Mouse (Mus musculus): ENCODE measurements at regions not wholly inside any gene's neighbourhood (a gene's known extent, or its start where the extent isn't known, plus 50 kb on each side); places are given as distances from the start of the nearest gene placed in this dataset.

DNA sequence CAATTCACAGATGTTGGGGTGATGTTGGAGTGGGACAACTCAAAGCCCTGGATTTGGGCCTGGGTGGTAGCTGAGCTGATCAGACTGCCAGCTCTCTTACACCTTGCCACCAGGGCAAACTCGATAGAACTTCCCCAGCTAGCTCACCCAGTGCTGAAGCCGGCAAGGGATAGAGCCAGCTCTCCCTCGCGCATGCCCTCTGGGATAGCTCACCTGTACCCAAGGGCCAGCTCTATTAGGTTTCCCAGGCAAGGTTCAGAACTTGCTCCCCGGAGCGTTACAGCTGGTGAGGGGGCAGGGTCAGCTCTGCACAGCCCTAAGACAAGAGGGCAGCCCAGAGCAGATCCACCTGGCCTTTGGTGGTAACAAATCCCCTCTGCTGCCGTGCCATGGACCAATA, 54.1 kb upstream of the 1700012A03Rik start:
- intact Hi-C loops (cut with DNase I), result no loop called here

DNA sequence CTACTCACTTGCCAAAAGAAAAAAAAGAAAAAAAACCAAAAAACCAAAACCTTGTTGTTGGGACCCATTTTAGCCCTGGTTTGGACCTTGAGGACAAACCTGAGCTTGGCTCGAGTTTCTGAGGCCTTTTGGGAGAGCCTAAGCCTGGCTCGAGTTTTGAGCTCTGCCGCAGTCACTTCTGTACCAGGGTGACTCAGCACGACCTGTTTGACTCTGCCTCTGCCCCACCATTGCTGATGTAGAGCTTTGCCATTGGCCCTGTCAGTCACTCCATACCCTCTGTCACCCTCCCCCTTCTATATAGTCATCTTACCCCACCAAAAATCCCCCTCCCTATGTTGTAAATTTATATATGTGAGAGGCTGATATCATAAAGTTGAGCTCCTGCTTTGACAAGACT, 54.8 kb upstream of the 1700012A03Rik start:
- intact Hi-C loops (cut with DNase I), result no loop called here

DNA sequence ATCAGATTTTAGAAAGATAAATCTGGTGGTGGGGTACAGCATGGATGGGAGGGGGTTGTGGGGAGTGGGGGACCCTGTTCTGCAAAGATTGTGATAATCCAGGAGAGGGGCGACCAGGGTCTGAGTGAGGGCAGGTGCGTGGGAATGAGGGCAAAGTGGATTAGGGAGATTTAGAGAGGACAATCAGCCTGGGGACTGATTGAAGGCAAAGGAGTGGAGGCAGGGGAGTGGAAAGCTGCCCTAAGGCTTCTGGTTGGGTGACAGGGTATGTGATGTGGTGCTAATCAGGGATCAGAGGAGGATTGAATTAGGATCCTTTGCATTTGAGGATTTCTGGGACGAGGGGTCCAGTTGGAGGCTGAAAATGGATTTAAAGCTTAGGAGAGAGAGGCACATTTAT, 64.3 kb upstream of the 1700012A03Rik start:
- intact Hi-C loops (cut with DNase I), result no loop called here

DNA sequence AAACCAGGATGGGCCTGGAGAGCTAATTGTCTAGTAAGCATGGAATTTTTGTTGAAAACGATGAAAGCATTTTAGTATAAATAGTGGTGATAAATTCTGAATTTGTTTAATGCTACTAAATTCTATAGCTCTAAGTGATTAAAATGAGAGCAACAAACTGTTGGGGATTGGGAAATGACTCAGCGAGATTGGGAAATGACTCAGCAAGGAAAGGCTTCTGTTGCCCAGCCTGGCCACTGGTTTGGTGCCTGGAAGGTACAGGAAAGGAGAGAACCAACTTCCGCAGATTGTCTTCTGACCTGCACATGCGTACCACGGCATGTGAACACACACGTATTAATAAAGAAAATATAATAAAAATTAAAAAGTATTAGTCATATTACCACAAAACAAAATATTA, 73.3 kb upstream of the 1700012A03Rik start:
- intact Hi-C loops (cut with DNase I), result no loop called here

DNA sequence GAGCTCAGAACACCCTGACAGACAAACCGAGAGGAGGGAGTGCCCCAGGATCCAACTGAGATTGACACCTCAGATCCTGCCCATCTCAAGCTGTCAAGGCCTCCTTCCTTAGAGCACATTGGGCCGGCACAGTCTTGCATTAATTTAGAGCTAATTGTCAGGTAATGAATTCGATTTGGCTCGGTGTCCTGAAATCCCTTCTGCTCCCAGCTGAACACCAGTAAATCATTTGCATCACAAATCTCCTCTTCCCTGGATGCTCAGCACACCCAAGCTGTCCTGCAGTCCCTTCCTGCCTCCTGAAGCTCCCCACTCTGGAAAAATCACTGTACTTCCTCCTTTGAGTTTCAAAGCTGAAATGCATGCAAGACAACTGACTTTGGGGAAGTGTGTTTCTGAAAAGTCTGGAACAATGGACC, 102.0 kb upstream of the 1700012A03Rik start:
- intact Hi-C loops (cut with DNase I), result no loop called here

DNA sequence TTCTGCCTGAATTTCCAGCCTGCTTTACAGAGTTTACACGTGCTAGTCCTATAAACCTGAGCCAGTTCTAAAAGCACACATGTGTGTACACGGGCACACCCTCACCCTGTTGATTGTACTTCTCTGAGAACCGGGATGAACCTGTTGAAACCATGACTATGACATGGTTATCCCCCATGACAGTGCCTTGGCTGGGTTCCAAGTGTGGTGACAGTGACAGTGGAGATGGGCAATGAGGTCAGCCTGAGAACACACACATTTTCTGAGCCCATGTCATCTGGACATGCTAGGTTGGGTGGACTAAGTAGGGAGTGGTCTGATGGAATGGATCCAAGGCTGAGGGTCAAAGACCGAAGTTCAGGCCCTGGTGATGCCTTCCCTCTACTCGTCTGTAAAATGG, 103.5 kb upstream of the 1700012A03Rik start:
- intact Hi-C loops (cut with DNase I), result no loop called here

DNA sequence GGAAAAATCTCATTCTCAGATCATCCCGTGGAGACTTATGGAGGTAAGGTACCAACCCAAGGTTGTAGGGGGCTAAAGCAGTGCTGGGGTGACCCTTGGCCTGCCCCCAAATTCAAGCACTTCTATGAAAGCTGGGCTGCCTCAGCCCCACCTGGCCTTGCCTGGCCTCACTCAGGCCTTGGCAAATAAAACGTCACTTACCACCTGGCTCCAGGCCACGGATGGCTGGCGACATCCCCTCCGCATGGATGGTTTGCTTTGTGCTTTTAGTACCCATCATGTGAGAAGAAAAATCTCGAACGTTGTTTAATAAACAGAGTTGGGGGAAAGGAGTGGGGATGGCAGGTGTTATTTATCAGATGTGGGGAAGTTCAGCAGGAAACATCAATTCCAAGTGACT, 104.7 kb upstream of the 1700012A03Rik start:
- intact Hi-C loops (cut with DNase I), result no loop called here

DNA sequence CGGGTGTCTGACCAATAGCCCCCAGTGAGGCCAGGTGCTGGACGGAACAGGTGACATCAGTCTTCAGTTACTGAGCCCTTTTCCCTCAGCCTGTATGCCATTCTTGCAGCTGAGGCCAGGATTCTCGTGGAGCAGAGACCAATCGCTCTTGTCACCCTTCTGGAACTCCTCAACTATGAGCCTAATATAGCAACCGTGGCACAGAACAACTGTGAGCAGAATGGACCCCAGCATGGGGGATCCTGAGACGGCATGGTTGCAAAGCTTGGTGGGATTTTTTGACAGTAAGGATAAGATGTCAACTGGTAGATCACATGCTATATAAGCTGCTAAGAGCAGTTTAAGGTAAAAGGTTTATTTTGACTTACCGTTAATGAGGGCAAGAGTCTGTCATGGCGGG, 105.5 kb upstream of the 1700012A03Rik start:
- intact Hi-C loops (cut with DNase I), result no loop called here

DNA sequence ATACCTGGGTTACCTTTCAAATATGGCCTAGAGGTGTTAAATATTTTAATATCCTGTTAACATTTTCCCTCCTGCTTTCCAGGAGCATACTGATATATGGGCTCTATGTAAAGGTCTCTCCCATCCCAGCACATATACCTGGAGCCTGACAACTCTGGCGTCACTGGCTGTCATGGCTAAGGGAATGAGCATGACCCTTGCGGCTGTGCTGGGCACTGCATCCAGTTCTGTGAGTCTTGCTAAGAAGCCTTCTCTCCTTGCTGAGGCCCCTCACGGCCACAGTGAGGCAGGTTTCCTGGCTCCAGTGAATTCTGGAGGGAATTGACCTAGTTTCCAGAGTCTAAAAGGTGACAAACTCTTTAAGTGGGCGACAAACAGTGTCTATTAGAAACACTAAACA, 107.3 kb upstream of the 1700012A03Rik start:
- intact Hi-C loops (cut with DNase I), result no loop called here

DNA sequence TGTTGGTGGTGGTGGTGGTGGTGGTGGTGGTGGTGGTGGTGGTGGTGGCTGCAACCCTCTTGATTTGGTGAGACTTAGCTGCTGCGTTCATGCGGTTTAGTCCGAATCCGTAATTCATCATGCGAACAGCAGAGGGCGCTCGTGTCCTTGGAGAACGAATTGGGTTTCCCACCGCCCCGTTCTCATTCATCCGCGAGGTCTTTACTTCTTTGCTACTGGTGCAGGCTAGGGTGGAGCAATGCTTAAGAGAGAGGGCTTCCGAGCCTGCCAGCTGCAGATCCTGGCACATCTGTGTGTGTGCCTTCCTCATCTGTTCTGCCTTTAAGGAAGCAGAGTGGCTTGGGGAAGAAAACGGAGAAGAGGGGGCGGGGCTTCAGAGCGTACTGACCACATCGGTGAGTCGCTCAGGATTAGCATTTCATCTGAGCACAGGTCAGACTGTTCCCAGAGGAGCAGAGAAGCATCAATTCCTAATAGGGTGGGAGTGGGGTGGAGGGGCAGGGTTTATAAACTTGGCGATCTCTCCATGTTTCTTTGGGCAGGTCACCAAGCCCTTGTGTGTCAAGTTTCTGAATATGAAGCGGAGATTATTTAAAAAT, 111.7 kb upstream of the 1700012A03Rik start:
- intact Hi-C loops (cut with DNase I), result loop anchor here (2.0 to 10.0 kb wide), 3 partner anchors 382 to 654 kb away; no protein-coding TSS in a partner anchor

DNA sequence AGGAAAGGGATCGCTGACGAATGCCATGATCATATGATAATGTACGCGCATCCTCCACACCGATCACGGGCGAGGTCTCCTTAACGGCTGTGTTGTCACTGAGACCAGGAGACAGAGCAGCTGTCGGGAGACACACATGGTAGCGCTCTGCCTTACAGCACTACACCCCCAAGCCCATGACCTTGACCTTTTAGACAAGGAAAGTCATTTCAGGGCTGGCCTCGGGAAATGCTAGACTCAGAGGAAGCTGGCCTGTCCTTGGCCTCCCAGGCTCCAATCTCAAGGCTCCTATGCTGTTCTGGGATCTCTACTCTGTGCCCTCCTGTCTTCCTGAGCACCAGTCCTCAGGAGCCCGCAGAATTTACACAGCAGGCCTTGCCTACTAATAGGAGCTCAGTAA, 112.9 kb upstream of the 1700012A03Rik start:
- intact Hi-C loops (cut with DNase I), result loop anchor here (5.0 to 10.0 kb wide), 2 partner anchors 538 to 655 kb away; no protein-coding TSS in a partner anchor

DNA sequence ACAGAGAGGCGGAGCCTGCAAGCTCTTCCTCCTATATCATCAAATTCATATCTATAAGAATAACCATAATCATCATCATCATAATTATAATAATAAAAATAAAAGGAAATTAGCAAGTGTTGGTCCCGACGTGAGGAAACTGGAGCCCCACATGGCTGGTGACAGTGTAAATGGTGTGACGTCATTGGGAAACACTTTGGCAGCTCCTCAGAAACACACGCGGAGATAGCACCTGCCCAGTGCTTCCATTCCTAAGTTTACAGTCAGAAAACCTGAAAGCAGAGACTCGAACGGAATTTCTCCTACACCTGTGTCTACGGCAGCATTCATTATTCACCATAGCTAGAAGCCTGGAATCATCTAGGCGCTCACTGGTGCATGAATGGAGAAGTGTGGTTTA, 115.2 kb upstream of the 1700012A03Rik start:
- intact Hi-C loops (cut with DNase I), result loop anchor here (5.0 to 10.0 kb wide), 3 partner anchors 273 to 657 kb away; no protein-coding TSS in a partner anchor

DNA sequence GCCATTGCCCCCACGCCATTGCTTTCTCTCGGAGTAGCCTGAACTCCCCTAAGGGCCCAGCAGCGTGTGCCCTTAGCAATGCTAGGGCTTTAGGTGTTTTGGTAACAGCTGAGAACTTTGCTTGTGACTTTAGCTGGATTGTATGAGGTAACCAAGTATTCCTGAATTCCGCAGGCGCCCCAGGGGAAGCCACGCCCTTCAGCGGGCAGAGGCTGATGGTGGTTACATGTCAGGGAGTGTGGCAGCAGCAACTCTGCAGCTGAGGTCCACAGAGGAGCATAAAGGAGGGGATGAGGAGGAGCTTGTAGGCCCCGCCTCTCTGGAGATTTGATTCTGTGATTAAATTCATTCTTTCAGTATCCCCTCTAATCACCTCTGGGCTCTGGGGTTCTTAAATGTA, 116.1 kb upstream of the 1700012A03Rik start:
- intact Hi-C loops (cut with DNase I), result loop anchor here (5.0 to 10.0 kb wide), 2 partner anchors 272 to 541 kb away; no protein-coding TSS in a partner anchor

DNA sequence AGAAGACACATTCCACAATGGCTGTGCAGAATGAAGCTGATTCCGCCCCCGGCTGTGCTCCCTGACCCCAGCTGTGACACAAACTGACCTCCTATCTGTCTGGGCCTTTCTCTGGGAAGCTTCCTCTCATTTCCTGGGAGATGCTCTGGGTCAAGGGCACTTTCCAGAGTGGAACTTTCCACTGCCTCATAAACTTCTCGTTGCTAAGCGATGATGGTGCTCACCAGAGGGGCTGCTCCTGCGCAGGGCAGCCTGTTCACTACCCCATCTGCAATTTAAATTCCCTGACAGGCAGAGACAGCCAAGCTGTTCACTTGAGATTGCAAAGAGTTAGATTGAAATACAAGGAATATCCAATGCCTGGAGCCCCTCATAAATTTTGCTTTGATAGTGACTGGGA, 116.7 kb upstream of the 1700012A03Rik start:
- intact Hi-C loops (cut with DNase I), result loop anchor here (5.0 to 10.0 kb wide), 2 partner anchors 271 to 541 kb away; no protein-coding TSS in a partner anchor

DNA sequence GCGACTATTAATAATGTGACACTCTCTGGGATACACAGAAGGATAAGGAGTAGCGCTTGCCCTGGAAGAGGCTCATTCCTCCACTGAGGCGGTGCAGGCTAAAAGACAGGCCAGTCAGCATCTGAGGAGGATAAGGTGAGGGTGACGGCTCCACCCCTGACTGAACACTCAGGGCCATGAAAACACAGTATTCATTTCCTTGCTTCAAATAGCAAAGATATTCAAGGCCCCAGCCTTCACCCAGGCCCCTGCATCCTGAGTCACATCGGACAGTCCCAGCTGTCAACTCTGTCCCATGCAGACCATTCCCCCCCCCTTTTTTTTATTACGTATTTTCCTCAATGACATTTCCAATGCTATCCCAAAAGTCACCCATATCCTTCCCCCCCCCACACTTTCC, 118.9 kb upstream of the 1700012A03Rik start:
- intact Hi-C loops (cut with DNase I), result loop anchor here (5.0 to 10.0 kb wide), 2 partner anchors 269 to 544 kb away; no protein-coding TSS in a partner anchor

DNA sequence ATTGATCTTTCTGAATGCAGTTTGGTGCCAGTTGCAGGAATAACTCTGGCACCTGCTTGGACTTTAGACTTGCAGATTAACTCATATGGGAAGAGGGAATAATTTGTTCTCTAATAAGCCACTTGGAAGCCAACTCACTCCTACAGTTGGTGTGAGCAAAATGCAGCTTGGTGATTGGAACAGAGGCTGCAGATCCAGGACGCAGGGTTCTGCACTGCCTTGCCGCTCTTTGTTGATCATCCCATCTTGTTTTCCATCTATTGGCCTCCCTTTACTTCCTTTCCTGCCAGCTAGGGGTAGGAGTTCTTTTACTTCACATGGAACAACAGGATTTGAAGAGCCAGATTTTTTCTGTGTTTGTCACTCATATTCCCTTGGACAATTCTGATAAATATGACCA, 120.9 kb upstream of the 1700012A03Rik start:
- intact Hi-C loops (cut with DNase I), result no loop called here

DNA sequence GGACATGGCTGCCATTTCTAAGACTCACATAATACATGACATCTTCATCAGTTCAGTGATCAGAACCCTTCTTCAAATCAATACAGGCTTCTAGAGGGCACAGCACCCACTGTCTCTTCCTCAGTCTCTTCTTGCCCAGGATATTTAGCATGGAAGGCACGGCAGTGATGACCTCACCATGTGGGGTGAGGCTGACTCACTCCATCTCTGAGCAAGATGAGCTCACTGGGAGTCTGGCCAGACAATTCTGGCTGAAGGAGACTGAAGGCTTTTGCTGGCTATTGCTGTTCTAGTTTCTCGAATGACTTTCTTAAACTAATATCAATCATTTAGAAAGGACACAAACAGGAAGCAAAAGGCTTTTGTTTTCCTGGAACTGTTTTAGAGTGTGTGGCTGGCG, 122.9 kb upstream of the 1700012A03Rik start:
- intact Hi-C loops (cut with DNase I), result no loop called here

DNA sequence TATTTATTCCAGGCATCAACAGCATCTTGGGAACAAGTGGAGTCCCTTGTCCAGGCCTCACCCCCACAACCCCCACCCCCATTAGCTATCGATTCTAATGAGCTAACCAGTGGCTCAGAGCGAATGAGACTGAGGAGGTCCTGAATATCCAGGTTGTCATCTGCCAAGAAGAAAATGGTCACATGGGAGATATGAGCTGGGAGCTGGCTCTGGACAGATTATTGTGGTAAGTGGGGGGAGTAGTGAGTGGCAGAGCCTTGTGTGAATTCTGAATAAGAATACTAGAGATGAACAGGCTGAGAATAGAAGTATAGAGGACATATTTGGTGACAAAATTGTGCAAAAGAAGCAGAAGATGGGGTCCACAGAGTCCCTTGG, 125.4 kb upstream of the 1700012A03Rik start:
- intact Hi-C loops (cut with DNase I), result no loop called here

DNA sequence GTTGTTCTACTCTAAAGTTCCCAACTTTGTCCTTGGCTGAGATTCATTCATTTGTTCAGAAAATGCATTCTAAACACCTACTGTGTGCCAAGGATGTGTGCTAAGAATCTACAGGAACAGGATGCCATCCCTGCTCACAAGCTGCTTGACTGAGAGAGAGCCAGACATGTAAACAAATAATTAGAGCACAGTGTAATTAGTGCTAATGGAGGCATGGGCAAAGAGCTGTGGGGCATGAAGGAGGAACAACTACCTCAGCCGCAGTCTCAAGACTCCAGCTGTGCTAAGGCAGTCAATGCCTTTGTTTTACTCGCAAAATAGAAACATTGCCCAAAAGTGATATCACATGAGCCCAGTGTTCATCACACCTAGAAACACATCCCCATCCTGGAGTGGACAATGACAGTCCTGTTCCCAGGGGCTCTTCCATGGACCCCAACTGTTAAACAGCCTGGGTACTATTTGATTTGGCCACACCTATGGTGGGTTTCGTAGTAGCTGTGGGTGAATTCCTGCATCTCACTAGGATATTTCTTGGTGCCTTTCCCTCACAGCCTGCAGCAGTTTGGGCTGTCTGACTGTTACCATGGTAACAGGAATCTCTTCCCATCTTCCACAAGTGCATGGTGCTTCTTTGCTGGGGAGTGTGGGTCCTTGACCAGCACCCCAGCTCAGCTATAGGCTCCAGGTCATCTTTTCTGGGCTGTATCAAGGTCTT, 125.9 kb upstream of the 1700012A03Rik start:
- intact Hi-C loops (cut with DNase I), result no loop called here

DNA sequence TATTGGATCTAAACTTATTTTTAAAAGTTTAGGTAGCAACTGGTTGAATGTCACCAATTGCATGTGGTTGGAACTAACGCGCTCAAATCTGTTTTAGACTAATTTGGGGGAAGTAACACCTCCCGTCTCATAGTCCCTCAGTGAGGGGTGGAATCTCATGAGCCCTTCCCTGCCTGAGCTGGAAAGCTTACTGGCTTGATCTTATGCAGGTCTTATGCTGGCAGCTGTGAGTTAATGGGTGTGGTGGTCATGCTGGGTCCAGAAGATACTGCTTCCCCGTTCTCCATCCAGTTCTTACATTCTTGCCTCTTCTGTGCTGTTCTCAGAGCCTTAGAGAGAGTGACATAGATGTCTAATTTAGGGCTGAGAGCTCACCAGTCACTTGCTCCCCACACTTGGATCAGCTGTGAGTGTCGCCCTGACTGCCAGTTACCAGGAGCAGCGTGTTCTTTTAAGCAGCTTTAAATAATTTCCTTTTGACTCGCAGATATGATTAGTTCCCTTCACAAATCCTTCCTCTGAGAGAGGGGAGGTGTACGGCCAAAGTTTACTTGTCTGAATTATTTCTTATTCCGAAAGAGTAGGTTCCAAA, 128.4 kb upstream of the 1700012A03Rik start:
- intact Hi-C loops (cut with DNase I), result no loop called here

DNA sequence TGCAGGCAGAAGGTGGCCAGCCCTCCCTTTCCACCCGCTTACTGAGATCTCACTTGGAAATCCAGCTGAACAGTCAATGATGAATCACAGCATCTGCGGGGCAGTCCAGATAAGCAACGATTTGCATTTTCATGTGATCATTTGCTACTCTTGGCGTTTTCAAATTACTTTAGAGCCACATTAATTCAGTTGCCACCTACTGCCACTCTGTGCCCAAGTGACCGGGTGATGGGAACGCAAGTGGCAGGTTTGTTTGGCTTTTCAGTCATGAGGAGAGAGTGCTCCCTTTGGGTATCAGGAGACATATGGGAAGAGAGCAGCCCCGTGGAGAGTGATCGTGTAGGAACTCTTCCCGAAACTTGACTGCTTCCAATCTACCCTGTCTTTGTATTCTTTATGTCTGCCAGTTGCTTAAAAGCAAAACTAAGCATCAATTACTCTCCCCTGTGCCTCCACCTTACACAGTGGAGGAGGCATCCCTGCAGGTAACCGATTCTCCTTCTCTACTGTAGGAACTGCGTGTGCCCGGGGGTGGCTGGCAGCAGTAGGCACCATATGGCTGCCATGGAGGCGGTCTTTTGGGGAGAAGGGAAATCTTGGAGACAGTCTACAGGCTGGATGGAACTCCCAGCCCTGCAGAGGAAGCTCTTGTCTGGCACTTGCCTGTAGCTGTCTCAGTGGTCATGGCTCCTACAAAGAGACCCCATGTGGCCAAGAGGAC, 132.5 kb upstream of the 1700012A03Rik start:
- intact Hi-C loops (cut with DNase I), result no loop called here

DNA sequence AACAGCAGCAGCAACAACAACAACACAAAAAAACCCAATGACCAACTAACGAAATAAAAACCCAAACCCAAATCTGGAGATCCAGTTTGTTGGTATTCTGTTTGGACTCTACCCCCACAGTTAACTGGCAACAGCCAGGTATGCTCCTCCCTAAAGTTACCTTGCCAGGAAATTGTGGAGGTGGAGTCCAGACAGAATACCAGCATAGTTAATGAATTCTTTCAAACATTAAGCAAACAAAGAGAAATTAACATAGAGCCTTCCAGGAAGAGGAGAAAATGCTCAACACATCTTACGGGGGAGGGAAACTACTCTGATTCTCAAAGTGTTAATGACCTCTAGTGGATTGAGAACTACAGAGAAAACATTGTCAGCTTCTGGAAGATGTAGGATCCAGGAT, 148.3 kb upstream of the 1700012A03Rik start:
- intact Hi-C loops (cut with DNase I), result no loop called here

Measured in adrenal gland (tissue).